ENCODE assay signal across 17 mouse cellular contexts in the genomic region with DNA sequence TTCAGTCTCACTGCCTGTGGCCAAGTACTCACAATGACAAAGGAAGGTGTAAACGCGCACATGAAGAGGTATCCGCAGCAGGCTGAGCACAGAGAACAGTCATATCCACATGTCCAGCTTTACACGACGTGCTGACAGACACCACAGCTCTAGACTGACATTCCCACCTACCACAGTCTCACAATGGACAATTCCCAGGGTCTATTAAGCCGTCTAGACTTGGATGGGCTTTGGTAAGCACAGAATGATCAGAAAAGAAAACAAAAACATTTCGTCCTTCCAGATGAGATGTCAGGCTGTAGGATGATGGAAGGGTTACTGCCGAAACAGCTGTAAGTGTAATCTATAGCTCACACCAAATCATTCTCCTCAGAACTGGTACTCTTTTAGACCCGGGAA.
"Had no signal": no experiment of that assay in that cellular context is flagged by ENCODE, and none has a peak within 500 bp of the region (broad histone marks: within the 10 kb centered on the region; RNA-seq: fewer than 3 reads in every experiment).

No protein-coding gene starts in this region.

- H3K4me2 ChIP-seq: liver, embryonic 11.5 days; liver, embryonic 13.5 days; liver, embryonic 15.5 days; midbrain, embryonic 11.5 days; midbrain, embryonic 13.5 days; midbrain, embryonic 15.5 days; neural tube, embryonic 12.5 days; stomach, embryonic 15.5 days had no signal

- H3K4me1 ChIP-seq: liver, embryonic 13.5 days; liver, embryonic 15.5 days; midbrain, embryonic 13.5 days; midbrain, embryonic 15.5 days; neural tube, embryonic 12.5 days; stomach, embryonic 15.5 days had no signal

- H3K9me3 ChIP-seq: liver, embryonic 13.5 days; liver, embryonic 15.5 days; megakaryocyte, embryonic 14.5 days; midbrain, embryonic 13.5 days; midbrain, embryonic 15.5 days; neural tube, embryonic 12.5 days; stomach, embryonic 15.5 days had no signal

- H3K27me3 ChIP-seq: liver, embryonic 13.5 days; liver, embryonic 15.5 days; megakaryocyte, embryonic 14.5 days; midbrain, embryonic 13.5 days; midbrain, embryonic 15.5 days; neural tube, embryonic 12.5 days; stomach, embryonic 15.5 days had no signal

- H3K27ac ChIP-seq: liver, embryonic 13.5 days; macrophage; midbrain, embryonic 13.5 days; midbrain, embryonic 15.5 days; neural tube, embryonic 12.5 days; stomach, embryonic 15.5 days; stomach, postnatal 0 days had no signal

- DNase-seq: liver, embryonic 13.5 days; liver, postnatal 0 days; lung, postnatal 36 days; right cerebral cortex, postnatal 14 days; thymus, adult 2 months; thymus, postnatal 25 days; thymus, postnatal 4 days had no signal

- H3K36me3 ChIP-seq: midbrain, embryonic 15.5 days had no signal

- ATAC-seq: liver, postnatal 0 days; midbrain, embryonic 13.5 days; midbrain, embryonic 15.5 days had no signal

- H3K4me3 ChIP-seq: liver, embryonic 13.5 days; liver, embryonic 15.5 days; megakaryocyte, embryonic 14.5 days; midbrain, embryonic 13.5 days; midbrain, embryonic 15.5 days; neural tube, embryonic 12.5 days; stomach, embryonic 15.5 days had no signal

- H3K9ac ChIP-seq: liver, embryonic 13.5 days; liver, embryonic 15.5 days; liver, postnatal 0 days; midbrain, embryonic 13.5 days; midbrain, embryonic 15.5 days; neural tube, embryonic 12.5 days; stomach, embryonic 15.5 days had no signal
